Comparison of ENCODE assay signal across 8 mouse cellular contexts in genomic region chr15:98167645-98168621, GRCm38 (mm10). TPM values are rescaled to one million over a fixed set of nuclear protein-coding genes. Genes with fewer than 3 reads are reported as not detected.
DNase-seq lines count a peak whose midpoint lies in the region; ATAC-seq and TF ChIP-seq lines count a peak whose summit lies in the region.

No protein-coding gene starts in this region.

- no peaks in the 10 kb centered on the region for H3K9me3 ChIP-seq in forebrain, embryonic 10.5 days
- H3K9me3 ChIP-seq in neural tube, embryonic 14.5 days (ENCODE audit: control insufficient read depth, low read length) = no peaks in the 10 kb centered on the region

- peak; percentile 92 for DNase-seq in CD4-positive helper T cell, adult 2 months (ENCODE audit: low read depth, low spot score)
- DNase-seq in brain, embryonic 14.5 days (ENCODE audit: low read depth) = peak; percentile 98
- DNase-seq in forebrain, embryonic 10.5 days (ENCODE audit: extremely low spot score, low spot score) = peak; percentile 93
- peak; percentile 58 to 69 for DNase-seq in heart, postnatal 36 days
- peak; percentile 91 for DNase-seq in layer of hippocampus, adult 11-12 months (ENCODE audit: low spot score)
- DNase-seq in lung, adult 18-20 months = peak; percentile 45 to 62
- DNase-seq in thymus, adult 2 months = peak; percentile 70

- intact Hi-C loops in heart, postnatal 36 days (cut with DNase I) = no loop called here

- no peak for TF ChIP-seq CTCF in brain, embryonic 14.5 days (IDR thresholded peaks at IDR 0.05; ENCODE audit: borderline replicate concordance, extremely low read depth, insufficient read depth, insufficient read length)
- TF ChIP-seq CTCF in thymus, adult 2 months (IDR thresholded peaks at IDR 0.05; ENCODE audit: borderline replicate concordance, control insufficient read depth, extremely low read depth, insufficient read depth, low read length, poor library complexity) = no peak

- WGBS in forebrain, embryonic 10.5 days = under 1% methylated on average over 69 of the region's 69 CpGs
- WGBS in neural tube, embryonic 14.5 days = under 1% methylated on average over 69 of the region's 69 CpGs
- WGBS in thymus, adult 2 months = 6% methylated on average over 69 of the region's 69 CpGs

- H3K36me3 ChIP-seq in forebrain, embryonic 10.5 days (replicated peaks) = no peaks in the 10 kb centered on the region
- no peaks in the 10 kb centered on the region for H3K36me3 ChIP-seq in neural tube, embryonic 14.5 days (ENCODE audit: control insufficient read depth, insufficient read depth, low read length)
- H3K36me3 ChIP-seq in thymus, adult 2 months (ENCODE audit: control insufficient read depth, insufficient read depth, low read length) = no peaks in the 10 kb centered on the region

- H3K4me3 ChIP-seq in forebrain, embryonic 10.5 days = peak overlapping the region; percentile 63
- peak overlapping the region; percentile 58 for H3K4me3 ChIP-seq in neural tube, embryonic 14.5 days (ENCODE audit: low read depth, low read length)
- H3K4me3 ChIP-seq in thymus, adult 2 months (ENCODE audit: control insufficient read depth, insufficient read depth, low read length) = 0 out of 2 replicates have a peak overlapping the region, but pooled peaks have one; percentile 4

- H3K27me3 ChIP-seq in forebrain, embryonic 10.5 days (ENCODE audit: poor library complexity, severe bottlenecking) = peaks cover 78% of the 10 kb centered on the region
- peaks cover 8% of the 10 kb centered on the region for H3K27me3 ChIP-seq in neural tube, embryonic 14.5 days (ENCODE audit: control insufficient read depth, insufficient read depth, low read length)
- peaks cover 8% of the 10 kb centered on the region; the same call in 1 of the 2 replicates for H3K27me3 ChIP-seq in thymus, adult 2 months (ENCODE audit: control insufficient read depth, insufficient read depth, low read length)

- peak overlapping the region; percentile 58 for H3K9ac ChIP-seq in neural tube, embryonic 14.5 days (replicated peaks; ENCODE audit: low read depth, low read length)

- H3K4me1 ChIP-seq in forebrain, embryonic 10.5 days = peaks cover 48% of the 10 kb centered on the region
- H3K4me1 ChIP-seq in neural tube, embryonic 14.5 days (ENCODE audit: control insufficient read depth, insufficient read depth, low read length) = peaks cover 15% of the 10 kb centered on the region; the same call in 1 of the 2 replicates
- no peaks in the 10 kb centered on the region for H3K4me1 ChIP-seq in thymus, adult 2 months (replicated peaks; ENCODE audit: control insufficient read depth, insufficient read depth, low read length)

- H3K4me2 ChIP-seq in neural tube, embryonic 14.5 days (ENCODE audit: low read depth, low read length) = peak overlapping the region; percentile 77

- peak overlapping the region; percentile 87 for H3K27ac ChIP-seq in forebrain, embryonic 10.5 days
- peak overlapping the region; percentile 91 for H3K27ac ChIP-seq in neural tube, embryonic 14.5 days (ENCODE audit: low read depth, low read length)
- H3K27ac ChIP-seq in thymus, adult 2 months (ENCODE audit: control insufficient read depth, insufficient read depth, low read length) = no peak overlapping the region

- peak; percentile 95 for ATAC-seq in neural tube, embryonic 14.5 days (ENCODE audit: low read depth)

- peak; percentile 71; the same call in 1 of the 2 replicates for TF ChIP-seq POLR2A in brain, embryonic 14.5 days (IDR thresholded peaks at IDR 0.05; ENCODE audit: borderline replicate concordance, extremely low read depth, insufficient read depth, insufficient read length, poor library complexity, severe bottlenecking)
- TF ChIP-seq POLR2A in thymus, adult 2 months (IDR thresholded peaks at IDR 0.05; ENCODE audit: control insufficient read depth, extremely low read depth, insufficient read depth, low read length, poor library complexity) = no peak

RNA-seq across cellular contexts. Expression of gene Ccdc184, which starts 1.0 kb away (rescaled TPM):
- 43.2 and 59.2 TPM in 2 replicates for polyA plus RNA-seq in brain, embryonic 14.5 days (2012; rRNA removed)
- 4.4 and 4.6 TPM in 2 replicates for polyA plus RNA-seq in forebrain, embryonic 10.5 days (2016; fragmentation: Nextera tagmentation; extraction: Ambion mirVana)
- total RNA-seq in heart, postnatal 36 days (2021) = 1 to 10 TPM in 1 of 2 experiments, under 1 TPM in 1; 0.60 to 1.0 TPM
- 85.9 and 117 TPM in 2 replicates for polyA plus RNA-seq in neural tube, embryonic 14.5 days (2014; fragmentation: Nextera tagmentation; extraction: Ambion mirVana)
- polyA plus RNA-seq in thymus, adult 2 months (2012; rRNA removed) = 1.3 TPM in 2 replicates

RNA-seq across cellular contexts. Expression of gene Asb8, which starts 2.5 kb away (rescaled TPM):
- 53.9 and 60.1 TPM in 2 replicates for polyA plus RNA-seq in brain, embryonic 14.5 days (2012; rRNA removed)
- 40.7 and 40.8 TPM in 2 replicates for polyA plus RNA-seq in forebrain, embryonic 10.5 days (2016; fragmentation: Nextera tagmentation; extraction: Ambion mirVana)
- total RNA-seq in heart, postnatal 36 days (2021) = 100 to 1,000 TPM in 1 of 2 experiments, 10 to 100 TPM in 1; 98.7 to 109 TPM
- polyA plus RNA-seq in neural tube, embryonic 14.5 days (2014; fragmentation: Nextera tagmentation; extraction: Ambion mirVana) = 66.7 and 74.0 TPM in 2 replicates
- polyA plus RNA-seq in thymus, adult 2 months (2012; rRNA removed) = 52.2 and 56.9 TPM in 2 replicates

RNA-seq across cellular contexts. Expression of gene Olfr288, which starts 27.4 kb away (rescaled TPM):
- not detected in 2 replicates for polyA plus RNA-seq in brain, embryonic 14.5 days (2012; rRNA removed)
- polyA plus RNA-seq in forebrain, embryonic 10.5 days (2016; fragmentation: Nextera tagmentation; extraction: Ambion mirVana) = not detected in 2 replicates
- not detected for total RNA-seq in heart, postnatal 36 days (2021)
- polyA plus RNA-seq in neural tube, embryonic 14.5 days (2014; fragmentation: Nextera tagmentation; extraction: Ambion mirVana) = not detected in 2 replicates
- polyA plus RNA-seq in thymus, adult 2 months (2012; rRNA removed) = not detected in 2 replicates

RNA-seq across cellular contexts. Expression of gene Gm44579, which starts 52.8 kb away (rescaled TPM):
- polyA plus RNA-seq in brain, embryonic 14.5 days (2012; rRNA removed) = not detected in 2 replicates
- polyA plus RNA-seq in forebrain, embryonic 10.5 days (2016; fragmentation: Nextera tagmentation; extraction: Ambion mirVana) = not detected in 2 replicates
- not detected for total RNA-seq in heart, postnatal 36 days (2021)
- not detected in 2 replicates for polyA plus RNA-seq in neural tube, embryonic 14.5 days (2014; fragmentation: Nextera tagmentation; extraction: Ambion mirVana)
- not detected in 2 replicates for polyA plus RNA-seq in thymus, adult 2 months (2012; rRNA removed)

RNA-seq across cellular contexts. Expression of gene Olfr287, which starts 52.9 kb away (rescaled TPM):
- not detected in 2 replicates for polyA plus RNA-seq in brain, embryonic 14.5 days (2012; rRNA removed)
- not detected in 2 replicates for polyA plus RNA-seq in forebrain, embryonic 10.5 days (2016; fragmentation: Nextera tagmentation; extraction: Ambion mirVana)
- not detected for total RNA-seq in heart, postnatal 36 days (2021)
- 0.12 TPM in 1 of 2 replicates, not detected in the other for polyA plus RNA-seq in neural tube, embryonic 14.5 days (2014; fragmentation: Nextera tagmentation; extraction: Ambion mirVana)
- 0.22 TPM in 1 of 2 replicates, not detected in the other for polyA plus RNA-seq in thymus, adult 2 months (2012; rRNA removed)

Comparison
In these comparisons a context has a peak if more than half of its experiments do, and no peak if none do; other contexts are left out.
1. H3K4me3 ChIP-seq: peak in every context shown above with its lines; median percentile 63 in forebrain, embryonic 10.5 days; 58 in neural tube, embryonic 14.5 days; 4 in thymus, adult 2 months.